Mouse (Mus musculus) heart, adult 2 months (tissue): ENCODE results near the gene Gak. TPM values are rescaled to one million over a fixed set of nuclear protein-coding genes. Genes with fewer than 3 reads are reported as not detected.

ENCODE experiments used
- DNase-seq, 2 experiments: peaks; one replicate each; pipeline ENCODE4 v3.0.0; 2021
- H3K27ac ChIP-seq: fragments of 200-600 bp; 2 replicates; pipeline ENCODE4 v1.8.1; 2022
- H3K27me3 ChIP-seq: fragments of 200-500 bp; 2 replicates; pipeline ENCODE4 v1.6.1; 2012; ENCODE audit warnings: mild to moderate bottlenecking, low read length, inconsistent platforms, mixed read lengths; ENCODE audit not compliant: control insufficient read depth, insufficient read depth
- H3K36me3 ChIP-seq: fragments of 200-500 bp; 2 replicates; pipeline ENCODE4 v1.6.1; 2012; ENCODE audit warnings: low read length, inconsistent platforms; ENCODE audit not compliant: control insufficient read depth, insufficient read depth
- H3K4me1 ChIP-seq: fragments of 200-500 bp; 2 replicates; pipeline ENCODE4 v1.6.1; 2011; ENCODE audit warnings: low read length; ENCODE audit not compliant: control insufficient read depth, insufficient read depth
- H3K4me3 ChIP-seq: fragments of 200-600 bp; 2 replicates; pipeline ENCODE4 v1.8.1; 2022
- H3K79me2 ChIP-seq: fragments of 200-500 bp; replicated peaks from 2 replicates; pipeline ENCODE4 v1.6.1; 2012; ENCODE audit warnings: mild to moderate bottlenecking, inconsistent platforms, low read length, moderate library complexity, mixed read lengths; ENCODE audit not compliant: control insufficient read depth, insufficient read depth
- H3K9ac ChIP-seq: fragments of 200-500 bp; 2 replicates; pipeline ENCODE4 v1.6.1; 2012; ENCODE audit warnings: low read depth, mild to moderate bottlenecking, control low read depth, inconsistent platforms, low read length, mixed read lengths
- CTCF ChIP-seq: fragments of 200-600 bp; IDR thresholded peaks from 2 replicates; pipeline ENCODE4 v1.8.1; 2022; ENCODE audit warnings: antibody characterized with exemption, mild to moderate bottlenecking, moderate library complexity
- EP300 ChIP-seq: fragments of 200-500 bp; IDR thresholded peaks from 2 replicates; pipeline ENCODE4 v1.6.1; 2011; ENCODE audit warnings: low read depth, low read length, control low read depth; ENCODE audit not compliant: insufficient read depth
- POLR2A ChIP-seq: fragments of 200-500 bp; IDR thresholded peaks from 2 replicates; pipeline ENCODE4 v1.6.1; 2011; ENCODE audit warnings: mild to moderate bottlenecking, low read depth, low read length, control low read depth; ENCODE audit not compliant: insufficient read depth
- WGBS: fragments of 180-500 bp; shearing (Covaris S2); methylation state at CpG from one replicate; pipeline ENCODE4 v1.1.7; 2018; 5-methylcytosine and 5-hydroxymethylcytosine counted together
- intact Hi-C: fragments of 180-260 bp; cut with DNase I; formaldehyde crosslinking; loops from one replicate; pipeline ENCODE4 v1.15.1; 2025
- polyA plus RNA-seq: library from polyadenylated mRNA; depleted of rRNA; stranded (reverse); fragments of >200 nt; gene quantifications from 2 replicates; pipeline ENCODE4 v1.2.3, GENCODE M21; 2012
- total RNA-seq, 2 experiments: library from RNA; stranded (reverse); gene quantifications; 2 replicates each; pipeline ENCODE4 v1.2.3; 2021

Gak gene
- total and polyA plus RNA-seq, 3 experiments = 19.6 to 23.3 (median 20.4) TPM

GRCm38 (mm10) chr5:108668977-108669936 lies 39.7 kb upstream of the Gak start, which contains the start of gene Dgkq:
Gene Dgkq (minus strand): TSS chr5:108669672.
- peak; percentile 92 to 95 for DNase-seq
- Histone ChIP-seq H3K36me3 (no peaks in the 10 kb centered on the region), H3K9ac (peak within 1 kb of the TSS; percentile 78), H3K27ac (peak within 1 kb of the TSS; percentile 99), H3K4me3 (peak within 1 kb of the TSS; percentile 69), H3K79me2 (no peaks in the 10 kb centered on the region), H3K4me1 (peaks cover 2% of the 10 kb centered on the region), H3K27me3 (no peaks in the 10 kb centered on the region)
- intact Hi-C loops = loop anchor here (2.0 to 10.0 kb wide), 3 partner anchors 40 to 1196 kb away; partner anchors contain the start of genes Dr1, Gak and Tmem175
- WGBS = 4% methylated on average over 43 of the region's 43 CpGs
- TF ChIP-seq CTCF (peak; percentile 75), EP300 (peak; percentile 59; the same call in 1 of the 2 replicates), POLR2A (peak; percentile 88)

DNA sequence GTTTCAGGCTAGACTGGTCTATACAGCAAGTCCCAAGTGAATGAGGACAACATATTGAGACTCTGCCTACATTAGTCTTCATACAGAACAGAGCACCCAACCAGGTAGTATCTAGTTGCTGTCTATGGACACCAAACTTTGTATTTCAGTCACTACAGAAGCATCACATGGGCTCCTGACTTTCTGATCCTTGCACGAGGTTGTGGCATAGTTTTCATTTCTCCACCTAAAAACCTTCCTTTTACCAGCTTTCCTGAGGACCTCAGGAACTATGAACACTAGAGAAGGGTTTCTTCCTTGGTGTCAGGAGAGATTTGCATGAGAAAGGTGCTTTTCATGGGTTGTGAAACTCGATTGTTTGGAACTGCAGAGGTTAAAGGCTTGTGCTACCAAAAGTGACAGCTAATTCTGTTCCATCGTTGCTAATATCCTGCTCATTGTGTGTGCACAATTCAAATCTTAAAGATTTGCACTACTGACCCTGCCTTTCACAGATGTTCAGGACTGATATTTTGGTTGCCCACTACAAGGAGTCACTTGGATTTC lies 38.9 kb upstream of the Gak start:
- intact Hi-C loops = loop anchor here (2.0 to 10.0 kb wide), 3 partner anchors 40 to 1196 kb away; partner anchors contain the start of genes Dr1, Gak and Tmem175
- Histone ChIP-seq H3K27me3 (no peaks in the 10 kb centered on the region), H3K36me3 (no peaks in the 10 kb centered on the region), H3K9ac (peak overlapping the region; percentile 78), H3K4me1 (peaks cover 2% of the 10 kb centered on the region), H3K4me3 (peak overlapping the region; percentile 69), H3K79me2 (no peaks in the 10 kb centered on the region), H3K27ac (peak overlapping the region; percentile 99)
- no peak for DNase-seq
- TF ChIP-seq EP300 (no peak), POLR2A (no peak), CTCF (no peak)
- WGBS = 17% methylated on average over 3 of the region's 3 CpGs

DNA sequence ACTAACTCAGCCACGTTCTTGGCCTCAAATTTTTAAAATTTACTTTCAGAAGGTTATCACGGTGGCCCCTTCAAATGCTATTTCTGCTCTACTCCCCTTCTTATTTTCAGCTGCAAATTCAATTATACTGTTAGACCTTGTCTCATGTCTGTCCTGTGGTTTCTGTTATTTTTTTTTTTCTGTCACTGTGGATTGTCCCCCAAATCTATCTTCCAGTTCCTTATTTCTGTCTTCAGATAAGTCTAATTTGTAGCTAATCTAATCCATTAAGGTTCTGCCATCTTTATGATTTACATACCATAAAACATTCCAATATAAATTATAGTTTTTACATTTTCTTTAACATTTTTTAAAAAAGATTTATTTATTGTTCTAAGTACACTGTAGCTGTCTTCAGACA lies 37.8 kb upstream of the Gak start:
- no peak for DNase-seq
- Histone ChIP-seq H3K79me2 (no peaks in the 10 kb centered on the region), H3K4me3 (no peak overlapping the region), H3K27me3 (no peaks in the 10 kb centered on the region), H3K9ac (no peak overlapping the region), H3K4me1 (peaks cover 2% of the 10 kb centered on the region), H3K36me3 (no peaks in the 10 kb centered on the region), H3K27ac (no peak overlapping the region)
- TF ChIP-seq POLR2A = no peak
- no peak for TF ChIP-seq CTCF
- no peak for TF ChIP-seq EP300
- 74% methylated on average over 2 of the region's 2 CpGs for WGBS
- intact Hi-C loops = loop anchor here (10.0 kb wide), 2 partner anchors 403 to 1197 kb away; partner anchors contain the start of gene Dr1

GRCm38 (mm10) chr5:108665066-108665465 lies 35.5 kb upstream of the Gak start:
- WGBS = 33% methylated on average over 3 of the region's 3 CpGs
- no peak for DNase-seq
- Histone ChIP-seq H3K79me2 (no peaks in the 10 kb centered on the region; the same call in 1 of the 2 replicates), H3K4me1 (peaks cover 3% of the 10 kb centered on the region), H3K9ac (no peak overlapping the region), H3K27ac (no peak overlapping the region), H3K36me3 (no peaks in the 10 kb centered on the region), H3K27me3 (no peaks in the 10 kb centered on the region), H3K4me3 (no peak overlapping the region)
- TF ChIP-seq CTCF (no peak), EP300 (no peak), POLR2A (no peak)
- intact Hi-C loops = loop anchor here (10.0 kb wide), 2 partner anchors 400 to 1200 kb away; partner anchors contain the start of gene Dr1

GRCm38 (mm10) chr5:108662772-108663171 lies 33.2 kb upstream of the Gak start:
- Histone ChIP-seq H3K27me3 (no peaks in the 10 kb centered on the region), H3K27ac (no peak overlapping the region), H3K4me1 (peaks cover 8% of the 10 kb centered on the region), H3K36me3 (no peaks in the 10 kb centered on the region), H3K4me3 (no peak overlapping the region), H3K79me2 (peaks cover 3% of the 10 kb centered on the region), H3K9ac (no peak overlapping the region)
- intact Hi-C loops = loop anchor here (10.0 kb wide), 2 partner anchors 398 to 1202 kb away; partner anchors contain the start of gene Dr1
- TF ChIP-seq POLR2A (no peak), EP300 (no peak), CTCF (no peak)
- DNase-seq = no peak
- 77% methylated on average over 4 of the region's 4 CpGs for WGBS
